Mouse (Mus musculus) thymus, postnatal 0 days (tissue): Measurements from ENCODE around the gene Saysd1. TPM values are rescaled to one million over a fixed set of nuclear protein-coding genes. Genes with fewer than 3 reads are reported as not detected.

Experiments
- DNase-seq: peaks from one replicate; pipeline ENCODE4 v3.0.0-alpha.2; 2015; ENCODE audit warnings: low spot score
- polyA plus RNA-seq: library from polyadenylated mRNA; unstranded; fragments of >200 nt; fragmentation: Nextera tagmentation; extraction: Ambion mirVana; gene quantifications from 2 replicates; pipeline ENCODE4 v1.2.1, GENCODE M21; 2015

Saysd1 gene
- polyA plus RNA-seq, 1 experiment from 2014 or later, result 14.4 TPM

GRCm38 (mm10) chr14:20112218-20112617, 26.1 kb downstream of the Saysd1 start:
- peak; percentile 33 for DNase-seq

GRCm38 (mm10) chr14:20110945-20111344, 27.4 kb downstream of the Saysd1 start:
- no peak for DNase-seq

- no peak for DNase-seq
These were observed 32.1 kb downstream of the Saysd1 start for GRCm38 (mm10) chr14:20106271-20106670.

- no peak for DNase-seq
These were observed 35.1 kb downstream of the Saysd1 start for GRCm38 (mm10) chr14:20103207-20103606.

- no peak for DNase-seq
These were observed 40.3 kb downstream of the Saysd1 start for GRCm38 (mm10) chr14:20098061-20098460.

- DNase-seq, result no peak
These were observed 43.4 kb downstream of the Saysd1 start for GRCm38 (mm10) chr14:20094942-20095341.

GRCm38 (mm10) chr14:20093493-20093892, 44.8 kb downstream of the Saysd1 start:
- DNase-seq, result peak; percentile 42

GRCm38 (mm10) chr14:20084335-20084734, 54.0 kb downstream of the Saysd1 start:
- no peak for DNase-seq

- DNase-seq, result peak; percentile 91
These were observed 55.6 kb downstream of the Saysd1 start for GRCm38 (mm10) chr14:20082536-20083325.

GRCm38 (mm10) chr14:20081937-20082533, 56.3 kb downstream of the Saysd1 start:
- no peak for DNase-seq

GRCm38 (mm10) chr14:20081084-20081483, 57.2 kb downstream of the Saysd1 start:
- no peak for DNase-seq

GRCm38 (mm10) chr14:20077181-20077580, 61.2 kb downstream of the Saysd1 start:
- DNase-seq, result no peak

GRCm38 (mm10) chr14:20075544-20075943, 62.8 kb downstream of the Saysd1 start:
- no peak for DNase-seq

- no peak for DNase-seq
These were observed 63.6 kb downstream of the Saysd1 start for GRCm38 (mm10) chr14:20074759-20075158.

GRCm38 (mm10) chr14:20070629-20071028, 67.7 kb downstream of the Saysd1 start:
- no peak for DNase-seq

- no peak for DNase-seq
These were observed 70.0 kb downstream of the Saysd1 start for GRCm38 (mm10) chr14:20068365-20068764.

GRCm38 (mm10) chr14:20067293-20068074, 70.8 kb downstream of the Saysd1 start:
- DNase-seq, result peak; percentile 90

GRCm38 (mm10) chr14:20064771-20065170, 73.6 kb downstream of the Saysd1 start:
- no peak for DNase-seq

GRCm38 (mm10) chr14:20048481-20048835, 89.9 kb downstream of the Saysd1 start:
- no peak for DNase-seq

GRCm38 (mm10) chr14:20047814-20048480, 90.4 kb downstream of the Saysd1 start:
- no peak for DNase-seq

- DNase-seq, result no peak
These were observed 91.0 kb downstream of the Saysd1 start for GRCm38 (mm10) chr14:20047291-20047690.

- no peak for DNase-seq
These were observed 94.3 kb downstream of the Saysd1 start for GRCm38 (mm10) chr14:20044036-20044435.
